Mouse (Mus musculus) MEL (cell line): ENCODE data around the gene Pex5. TPM values are rescaled to one million over a fixed set of nuclear protein-coding genes. Genes with fewer than 3 reads are reported as not detected.

Source experiments
- DNase-seq: peaks from one replicate; pipeline ENCODE4 v3.0.0; 2011; ENCODE audit warnings: low read depth, low spot score
- H3K27ac ChIP-seq: 2 replicates; pipeline ENCODE4 v1.5.1; 2012; ENCODE audit warnings: low read depth, mild to moderate bottlenecking, control low read depth, low read length, moderate library complexity; ENCODE audit not compliant: control insufficient read depth
- H3K27me3 ChIP-seq, 2 experiments: fragments of 150-350 bp in 1 of 2; sonication (generic) in 1 of 2; 2 replicates each; pipeline ENCODE4 v1.6.1; 2012; ENCODE audit warnings: low read length in 2 of 2, mild to moderate bottlenecking in 2 of 2, improper control_type of control experiment in 1 of 2, moderate library complexity in 1 of 2; ENCODE audit not compliant: insufficient read depth in 2 of 2, control insufficient read depth in 1 of 2
- H3K36me3 ChIP-seq, 2 experiments: 2 replicates each; pipeline ENCODE4 v1.6.1; 2012 to 2014; ENCODE audit warnings: low read length in 2 of 2, improper control_type of control experiment in 1 of 2, inconsistent platforms in 1 of 2, mild to moderate bottlenecking in 1 of 2; ENCODE audit not compliant: insufficient read depth in 2 of 2, control insufficient read depth in 1 of 2
- H3K4me1 ChIP-seq, 2 experiments: fragments of 150-350 bp in 1 of 2; sonication (generic) in 1 of 2; 2 replicates each; pipeline ENCODE4 v1.6.1; 2012; ENCODE audit warnings: low read length in 2 of 2, improper control_type of control experiment in 1 of 2, mild to moderate bottlenecking in 1 of 2; ENCODE audit not compliant: insufficient read depth in 2 of 2, control insufficient read depth in 1 of 2
- H3K4me3 ChIP-seq, 2 experiments: fragments of 150-350 bp in 1 of 2; sonication (generic) in 1 of 2; 2 replicates each; pipeline ENCODE4 v1.5.1; 2012; ENCODE audit warnings: low read depth in 2 of 2, low read length in 2 of 2, mild to moderate bottlenecking in 2 of 2, moderate library complexity in 2 of 2, control low read depth in 1 of 2, improper control_type of control experiment in 1 of 2; ENCODE audit not compliant: control insufficient read depth in 1 of 2, insufficient read depth in 1 of 2
- H3K79me2 ChIP-seq: 2 replicates; pipeline ENCODE4 v1.6.1; 2012; ENCODE audit warnings: mild to moderate bottlenecking, low read length, moderate library complexity; ENCODE audit not compliant: control insufficient read depth, poor library complexity, insufficient read depth
- H3K9ac ChIP-seq: 2 replicates; pipeline ENCODE4 v1.6.1; 2012; ENCODE audit warnings: low read depth, mild to moderate bottlenecking, control low read depth, low read length, moderate library complexity; ENCODE audit not compliant: control insufficient read depth, poor library complexity, severe bottlenecking
- H3K9me3 ChIP-seq: fragments of 150-350 bp; sonication (generic); replicated peaks from 2 replicates; pipeline ENCODE4 v1.6.1; 2012; ENCODE audit warnings: mild to moderate bottlenecking, low read length, improper control_type of control experiment, moderate library complexity; ENCODE audit not compliant: insufficient read depth
- BHLHE40 ChIP-seq: IDR thresholded peaks from 2 replicates; pipeline ENCODE4 v1.6.1; 2012; ENCODE audit warnings: low read depth, mild to moderate bottlenecking, inconsistent platforms, low read length, improper control_type of control experiment, borderline replicate concordance
- CHD1 ChIP-seq: IDR thresholded peaks from 2 replicates; pipeline ENCODE4 v1.6.1; 2012; ENCODE audit warnings: low read depth, mild to moderate bottlenecking, inconsistent platforms, low read length, improper control_type of control experiment
- CHD2 ChIP-seq: IDR thresholded peaks from 2 replicates; pipeline ENCODE4 v1.6.1; 2011; ENCODE audit warnings: low read length, improper control_type of control experiment
- E2F4 ChIP-seq: IDR thresholded peaks from 2 replicates; pipeline ENCODE4 v1.6.1; 2011; ENCODE audit warnings: low read depth, low read length, improper control_type of control experiment, borderline replicate concordance
- ELF1 ChIP-seq: IDR thresholded peaks from 2 replicates; pipeline ENCODE4 v1.6.1; 2014; ENCODE audit warnings: low read depth, mild to moderate bottlenecking, inconsistent platforms, low read length, improper control_type of control experiment, moderate library complexity
- EP300 ChIP-seq, 2 experiments: IDR thresholded peaks; 2 replicates each; pipeline ENCODE4 v1.6.1; 2011; ENCODE audit warnings: improper control_type of control experiment in 2 of 2, low read length in 2 of 2, low read depth in 1 of 2, mild to moderate bottlenecking in 1 of 2
- ETS1 ChIP-seq: IDR thresholded peaks from 2 replicates; pipeline ENCODE4 v1.6.1; 2012; ENCODE audit warnings: low read depth, mild to moderate bottlenecking, inconsistent platforms, low read length, improper control_type of control experiment, moderate library complexity
- GATA1 ChIP-seq: IDR thresholded peaks from 2 replicates; pipeline ENCODE4 v1.6.1; 2011; ENCODE audit warnings: low read depth, low read length, improper control_type of control experiment
- HCFC1 ChIP-seq: IDR thresholded peaks from 2 replicates; pipeline ENCODE4 v1.6.1; 2012; ENCODE audit warnings: low read depth, mild to moderate bottlenecking, inconsistent platforms, low read length, improper control_type of control experiment, moderate library complexity
- JUND ChIP-seq: IDR thresholded peaks from 2 replicates; pipeline ENCODE4 v1.6.1; 2011; ENCODE audit warnings: low read depth, mild to moderate bottlenecking, improper control_type of control experiment, low read length
- MAFK ChIP-seq: IDR thresholded peaks from 2 replicates; pipeline ENCODE4 v1.6.1; 2011; ENCODE audit warnings: low read depth, mild to moderate bottlenecking, low read length, improper control_type of control experiment, borderline replicate concordance
- MEF2A ChIP-seq: IDR thresholded peaks from 2 replicates; pipeline ENCODE4 v1.6.1; 2014; ENCODE audit warnings: low read depth, mild to moderate bottlenecking, inconsistent platforms, low read length, improper control_type of control experiment; ENCODE audit not compliant: poor library complexity, insufficient replicate concordance, severe bottlenecking; ENCODE audit errors: extremely low read depth
- MYB ChIP-seq: IDR thresholded peaks from 2 replicates; pipeline ENCODE4 v1.6.1; 2011; ENCODE audit warnings: mild to moderate bottlenecking, low read depth, low read length, improper control_type of control experiment
- NELFE ChIP-seq: IDR thresholded peaks from 2 replicates; pipeline ENCODE4 v1.6.1; 2011; ENCODE audit warnings: low read depth, low read length, improper control_type of control experiment
- NRF1 ChIP-seq: IDR thresholded peaks from 2 replicates; pipeline ENCODE4 v1.6.1; 2014; ENCODE audit warnings: low read depth, mild to moderate bottlenecking, inconsistent platforms, low read length, improper control_type of control experiment, moderate library complexity; ENCODE audit not compliant: poor library complexity, insufficient read depth, severe bottlenecking
- POLR2A ChIP-seq, 2 experiments: IDR thresholded peaks; 2 replicates each; pipeline ENCODE4 v1.6.1; 2011 to 2012; ENCODE audit warnings: low read length in 2 of 2, mild to moderate bottlenecking in 2 of 2, control low read depth in 1 of 2, improper control_type of control experiment in 1 of 2, low read depth in 1 of 2, moderate library complexity in 1 of 2; ENCODE audit not compliant: control insufficient read depth in 1 of 2, insufficient read depth in 1 of 2, poor library complexity in 1 of 2
- POLR2AphosphoS2 ChIP-seq: IDR thresholded peaks from 2 replicates; pipeline ENCODE4 v1.6.1; 2011; ENCODE audit warnings: low read length, improper control_type of control experiment
- POLR2AphosphoS5 ChIP-seq: IDR thresholded peaks from 2 replicates; pipeline ENCODE4 v1.6.1; 2012; ENCODE audit warnings: low read depth, borderline replicate concordance, mild to moderate bottlenecking, inconsistent platforms, low read length, moderate library complexity, mixed read lengths
- RCOR1 ChIP-seq: IDR thresholded peaks from 2 replicates; pipeline ENCODE4 v1.6.1; 2012; ENCODE audit warnings: low read depth, mild to moderate bottlenecking, inconsistent platforms, low read length, improper control_type of control experiment
- SIN3A ChIP-seq: IDR thresholded peaks from 2 replicates; pipeline ENCODE4 v1.6.1; 2012; ENCODE audit warnings: low read length, improper control_type of control experiment, inconsistent platforms
- TAL1 ChIP-seq: IDR thresholded peaks from 2 replicates; pipeline ENCODE4 v1.6.1; 2012; ENCODE audit warnings: mild to moderate bottlenecking, inconsistent platforms, low read length, moderate library complexity, mixed read lengths
- TBP ChIP-seq: IDR thresholded peaks from 2 replicates; pipeline ENCODE4 v1.8.0; 2011; ENCODE audit warnings: low read depth, low read length, improper control_type of control experiment
- TCF12 ChIP-seq: IDR thresholded peaks from 2 replicates; pipeline ENCODE4 v1.6.1; 2014; ENCODE audit warnings: low read depth, mild to moderate bottlenecking, inconsistent platforms, low read length, improper control_type of control experiment, moderate library complexity
- UBTF ChIP-seq: IDR thresholded peaks from 2 replicates; pipeline ENCODE4 v1.6.1; 2012; ENCODE audit warnings: low read depth, mild to moderate bottlenecking, inconsistent platforms, low read length, improper control_type of control experiment, moderate library complexity, borderline replicate concordance; ENCODE audit not compliant: insufficient read depth
- USF1 ChIP-seq: IDR thresholded peaks from 2 replicates; pipeline ENCODE4 v1.6.1; 2014; ENCODE audit warnings: low read depth, mild to moderate bottlenecking, inconsistent platforms, low read length, improper control_type of control experiment, moderate library complexity
- ZC3H11A ChIP-seq: IDR thresholded peaks from 2 replicates; pipeline ENCODE4 v1.6.1; 2012; ENCODE audit warnings: low read depth, mild to moderate bottlenecking, inconsistent platforms, low read length, improper control_type of control experiment
- ZKSCAN1 ChIP-seq: IDR thresholded peaks from 2 replicates; pipeline ENCODE4 v1.6.1; 2012; ENCODE audit warnings: low read depth, mild to moderate bottlenecking, inconsistent platforms, low read length, improper control_type of control experiment, moderate library complexity
- ZMIZ1 ChIP-seq: IDR thresholded peaks from 2 replicates; pipeline ENCODE4 v1.6.1; 2012; ENCODE audit warnings: low read depth, mild to moderate bottlenecking, inconsistent platforms, low read length, improper control_type of control experiment, moderate library complexity
- polyA plus RNA-seq, 2 experiments: library from polyadenylated mRNA; stranded (reverse) in 1 of 2; unstranded in 1 of 2; fragments of >175 nt in 1 of 2; fragments of >200 nt in 1 of 2; gene quantifications; 2 replicates each; pipeline versions ENCODE4 v1.2.1 to v1.2.4; 2012; ENCODE audit warnings: low replicate concordance in 2 of 2, low read depth in 1 of 2; ENCODE audit not compliant: insufficient read length in 2 of 2, insufficient read depth in 1 of 2, missing spikeins in 1 of 2
- total RNA-seq: library from RNA; depleted of rRNA; stranded (reverse); fragments of 300-350 nt; gene quantifications from 2 replicates; pipeline ENCODE4 v1.2.3, GENCODE M21; 2012

The Pex5 gene
- total and polyA plus RNA-seq, 3 experiments, result 63.0 to 63.1 TPM; not detected in 1

DNA sequence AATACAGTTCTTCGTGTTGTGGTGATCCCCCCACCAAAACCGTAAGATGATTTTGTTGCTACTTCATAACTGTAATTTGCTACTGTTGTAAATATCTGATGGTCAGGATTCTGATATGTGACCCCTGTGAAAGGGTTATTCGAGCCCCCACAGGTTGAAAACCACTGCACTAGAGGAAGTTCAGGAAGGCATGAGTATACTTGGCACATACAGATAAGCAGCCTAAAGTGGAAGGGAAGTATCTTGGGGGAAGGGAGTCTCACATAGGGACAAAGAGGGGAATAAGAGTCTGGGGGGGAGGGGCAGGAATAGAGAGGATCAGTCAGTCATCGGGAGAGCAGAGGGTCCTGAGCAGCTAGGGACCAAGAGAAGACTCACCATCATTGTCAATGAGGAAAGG, 44.5 kb upstream of the Pex5 start:
- H3K9ac ChIP-seq, result no peak overlapping the region
- H3K36me3 ChIP-seq, result peaks cover 2 to 13% of the 10 kb centered on the region in 2 experiments; a peak in 3 of 4 replicates
- peaks cover 4 to 24% of the 10 kb centered on the region in 2 experiments for H3K4me1 ChIP-seq
- peak; percentile 37 for DNase-seq
- no peaks in the 10 kb centered on the region for H3K27me3 ChIP-seq
- no peak overlapping the region for H3K4me3 ChIP-seq
- H3K9me3 ChIP-seq, result no peaks in the 10 kb centered on the region
- no peak for TF ChIP-seq ZC3H11A
- TF ChIP-seq RCOR1, result peak; percentile 81
- no peak for TF ChIP-seq POLR2AphosphoS2
- TF ChIP-seq USF1, result no peak
- peak; percentile 58 for TF ChIP-seq ETS1
- TF ChIP-seq POLR2AphosphoS5, result no peak
- TF ChIP-seq MEF2A, result no peak
- TF ChIP-seq TCF12, result peak; percentile 53; the same call in 1 of the 2 replicates
- peak; percentile 48; the same call in 1 of the 2 replicates for TF ChIP-seq CHD2
- no peak for TF ChIP-seq POLR2A (IDR thresholded peaks at IDR 0.05; ENCODE audit: control insufficient read depth in 1 of 2, insufficient read depth in 1 of 2, low read depth in 1 of 2, low read length in 2 of 2, poor library complexity in 1 of 2)
- TF ChIP-seq JUND, result no peak
- no peak for TF ChIP-seq E2F4
- TF ChIP-seq ZKSCAN1, result no peak
- TF ChIP-seq HCFC1, result no peak
- TF ChIP-seq MAFK, result no peak
- no peak for TF ChIP-seq UBTF
- TF ChIP-seq ZMIZ1, result no peak
- TF ChIP-seq MYB, result peak; percentile 46; the same call in 1 of the 2 replicates
- TF ChIP-seq TAL1, result peak; percentile 30; the same call in 1 of the 2 replicates
- TF ChIP-seq ELF1, result no peak
- TF ChIP-seq TBP, result no peak
- TF ChIP-seq BHLHE40, result 0 out of 2 replicates have a peak, but pooled peaks have one; percentile 31
- TF ChIP-seq NELFE, result no peak
- no peak for TF ChIP-seq CHD1
- TF ChIP-seq SIN3A, result 0 out of 2 replicates have a peak, but pooled peaks have one; percentile 32
- no peak for TF ChIP-seq NRF1
- TF ChIP-seq GATA1, result peak; percentile 63; the same call in 1 of the 2 replicates
- TF ChIP-seq EP300 (IDR thresholded peaks at IDR 0.05; ENCODE audit: low read depth in 1 of 2, low read length in 2 of 2), result peak; percentile 49 to 80; a peak in 3 of 4 replicates
- peaks cover 14% of the 10 kb centered on the region for H3K79me2 ChIP-seq
- no peak overlapping the region for H3K27ac ChIP-seq
